Mouse (Mus musculus) liver, embryonic 14.5 days (tissue): ENCODE results near the gene Mink1. TPM values are rescaled to one million over a fixed set of nuclear protein-coding genes. Genes with fewer than 3 reads are reported as not detected.

Experiments used
- ATAC-seq: fragments of 200-750 bp; cut with Nextera tagmentation; 2 replicates; pipeline ENCODE4 v1.8.0; 2017; ENCODE audit warnings: moderate number of reproducible peaks, mild to moderate bottlenecking, moderate library complexity; ENCODE audit not compliant: insufficient read depth
- DNase-seq, 3 experiments: peaks; one replicate each; pipeline ENCODE4 v3.0.0-alpha.2; 2012 to 2013; ENCODE audit warnings: low read depth in 3 of 3, low spot score in 3 of 3
- H3K27ac ChIP-seq: fragments of 300-500 bp; sonication (generic); 2 replicates; pipeline ENCODE4 v1.5.1; 2014; ENCODE audit warnings: moderate library complexity, mild to moderate bottlenecking, control low read depth, inconsistent platforms
- H3K27me3 ChIP-seq: fragments of 300-500 bp; sonication (generic); 2 replicates; pipeline ENCODE4 v1.6.1; 2014; ENCODE audit warnings: mild to moderate bottlenecking, low read length, moderate library complexity; ENCODE audit not compliant: control insufficient read depth, insufficient read depth
- H3K36me3 ChIP-seq: fragments of 300-500 bp; sonication (generic); replicated peaks from 2 replicates; pipeline ENCODE4 v1.6.1; 2014; ENCODE audit warnings: low read depth; ENCODE audit not compliant: control insufficient read depth, insufficient read depth
- H3K4me1 ChIP-seq, 2 experiments: fragments of 200-500 bp in 1 of 2; fragments of 300-500 bp in 1 of 2; sonication (generic) in 1 of 2; replicated peaks; 2 replicates each; pipeline ENCODE4 v1.6.1; 2012 to 2014; ENCODE audit warnings: antibody characterized with exemption in 1 of 2, inconsistent platforms in 1 of 2, low read length in 1 of 2; ENCODE audit not compliant: control insufficient read depth in 2 of 2, insufficient read depth in 2 of 2
- H3K4me2 ChIP-seq: fragments of 300-500 bp; sonication (generic); 2 replicates; pipeline ENCODE4 v1.6.1; 2014; ENCODE audit warnings: low read depth, mild to moderate bottlenecking, control low read depth, moderate library complexity
- H3K4me3 ChIP-seq, 2 experiments: fragments of 200-500 bp in 1 of 2; fragments of 300-500 bp in 1 of 2; sonication (generic) in 1 of 2; 2 replicates each; pipeline ENCODE4 v1.5.1; 2012 to 2014; ENCODE audit warnings: low read depth in 2 of 2, low read length in 2 of 2, mild to moderate bottlenecking in 2 of 2, control low read depth in 1 of 2, inconsistent platforms in 1 of 2, moderate library complexity in 1 of 2; ENCODE audit not compliant: insufficient read depth in 1 of 2
- H3K9ac ChIP-seq: fragments of 300-500 bp; sonication (generic); replicated peaks from 2 replicates; pipeline ENCODE4 v1.6.1; 2014; ENCODE audit warnings: mild to moderate bottlenecking, control low read depth, moderate library complexity
- H3K9me3 ChIP-seq: fragments of 300-500 bp; sonication (generic); 2 replicates; pipeline ENCODE4 v1.6.1; 2016; ENCODE audit warnings: low read length, mixed read lengths; ENCODE audit not compliant: control insufficient read depth
- CTCF ChIP-seq: IDR thresholded peaks from 2 replicates; pipeline ENCODE4 v1.5.1; 2016; ENCODE audit warnings: antibody characterized with exemption, low read depth, control low read depth
- EP300 ChIP-seq: IDR thresholded peaks from 2 replicates; pipeline ENCODE4 v1.6.1; 2016; ENCODE audit warnings: antibody characterized with exemption, low read depth
- WGBS: fragments of 180-500 bp; shearing (Covaris S2); extraction: QIAGEN DNeasy Blood & Tissue Kit; methylation state at CpG from one replicate; pipeline ENCODE4 v1.1.7; 2014; ENCODE audit not compliant: insufficient replicate concordance; 5-methylcytosine and 5-hydroxymethylcytosine counted together
- polyA plus RNA-seq, 2 experiments: library from polyadenylated mRNA; depleted of rRNA in 1 of 2; stranded (reverse) in 1 of 2; unstranded in 1 of 2; fragments of >200 nt; fragmentation: Nextera tagmentation in 1 of 2; extraction: Ambion mirVana in 1 of 2; gene quantifications; 2 replicates each; pipeline versions ENCODE4 v1.2.1 to v1.2.3; 2012 to 2014

Mink1 gene
- polyA plus RNA-seq, 2 experiments, result 3.7 to 14.1 TPM

GRCm38 (mm10) chr11:70623053-70623742 is 60.5 kb downstream of the Mink1 start:
- H3K36me3 ChIP-seq, result no peaks in the 10 kb centered on the region
- no peaks in the 10 kb centered on the region for H3K9me3 ChIP-seq
- WGBS, result 68% methylated on average over 10 of the region's 10 CpGs
- no peak overlapping the region for H3K27ac ChIP-seq
- DNase-seq, result no peak
- H3K4me1 ChIP-seq, result 0 out of 4 replicates have a peak, but pooled peaks cover 0 to 4% of the 10 kb centered on the region in 2 experiments
- no peak overlapping the region for H3K4me2 ChIP-seq
- H3K9ac ChIP-seq, result no peak overlapping the region
- H3K27me3 ChIP-seq, result no peaks in the 10 kb centered on the region
- H3K4me3 ChIP-seq, result no peak overlapping the region
- peak; percentile 55 for TF ChIP-seq CTCF
- TF ChIP-seq EP300, result no peak
- ATAC-seq, result no peak

GRCm38 (mm10) chr11:70625473-70625872 is 62.8 kb downstream of the Mink1 start:
- WGBS, result 26% methylated on average over 4 of the region's 4 CpGs
- no peaks in the 10 kb centered on the region for H3K36me3 ChIP-seq

GRCm38 (mm10) chr11:70626877-70627276 is 64.2 kb downstream of the Mink1 start:
- TF ChIP-seq CTCF (no peak), EP300 (no peak)
- DNase-seq, result no peak
- Histone ChIP-seq H3K36me3 (no peaks in the 10 kb centered on the region), H3K4me3 (no peak overlapping the region), H3K4me1 (peaks cover 3 to 8% of the 10 kb centered on the region in 2 experiments; a peak in 2 of 4 replicates), H3K9ac (no peak overlapping the region), H3K27ac (no peak overlapping the region), H3K27me3 (no peaks in the 10 kb centered on the region), H3K9me3 (no peaks in the 10 kb centered on the region), H3K4me2 (no peak overlapping the region)
- no peak for ATAC-seq
- WGBS, result 51% methylated on average over 4 of the region's 4 CpGs

More at GRCm38 (mm10) chr11:70625473-70625872, 62.8 kb downstream of the Mink1 start:
- Histone ChIP-seq H3K4me1 (peaks cover 3 to 6% of the 10 kb centered on the region in 2 experiments; a peak in 2 of 4 replicates), H3K27ac (no peak overlapping the region), H3K4me3 (no peak overlapping the region), H3K9me3 (no peaks in the 10 kb centered on the region), H3K4me2 (no peak overlapping the region), H3K27me3 (no peaks in the 10 kb centered on the region), H3K9ac (no peak overlapping the region)
- DNase-seq, result no peak
- TF ChIP-seq CTCF (peak; percentile 83), EP300 (no peak)
- ATAC-seq, result no peak

GRCm38 (mm10) chr11:70628431-70628830 is 65.8 kb downstream of the Mink1 start:
- no peak overlapping the region for H3K27ac ChIP-seq
- no peaks in the 10 kb centered on the region for H3K36me3 ChIP-seq
- H3K9ac ChIP-seq, result no peak overlapping the region
- H3K27me3 ChIP-seq, result no peaks in the 10 kb centered on the region
- no peak overlapping the region for H3K4me3 ChIP-seq
- peaks cover 3 to 4% of the 10 kb centered on the region in 2 experiments; a peak in 2 of 4 replicates for H3K4me1 ChIP-seq
- H3K4me2 ChIP-seq, result no peak overlapping the region
- H3K9me3 ChIP-seq, result no peaks in the 10 kb centered on the region
- DNase-seq, result no peak
- no peak for ATAC-seq
- 44% methylated on average over 2 of the region's 2 CpGs for WGBS
- TF ChIP-seq CTCF (no peak), EP300 (no peak)

GRCm38 (mm10) chr11:70629557-70629956 is 66.9 kb downstream of the Mink1 start:
- Histone ChIP-seq H3K4me1 (peaks cover 3 to 4% of the 10 kb centered on the region in 2 experiments; a peak in 2 of 4 replicates), H3K36me3 (no peaks in the 10 kb centered on the region), H3K4me2 (no peak overlapping the region), H3K4me3 (no peak overlapping the region), H3K27ac (no peak overlapping the region), H3K27me3 (no peaks in the 10 kb centered on the region), H3K9me3 (no peaks in the 10 kb centered on the region), H3K9ac (no peak overlapping the region)
- TF ChIP-seq EP300 (no peak), CTCF (peak; percentile 62)
- DNase-seq (no peak), ATAC-seq (no peak)
- 32% methylated on average over 5 of the region's 5 CpGs for WGBS
